Mouse (Mus musculus) hindlimb bud, embryonic 11.5 days (tissue): ENCODE measurements around the gene Slc5a4a.

Experiments used
- DNase-seq: peaks from one replicate; pipeline ENCODE4 v3.0.0-alpha.2; 2012; ENCODE audit warnings: low read depth, low spot score; ENCODE audit errors: extremely low spot score

Gene Slc5a4a

DNA sequence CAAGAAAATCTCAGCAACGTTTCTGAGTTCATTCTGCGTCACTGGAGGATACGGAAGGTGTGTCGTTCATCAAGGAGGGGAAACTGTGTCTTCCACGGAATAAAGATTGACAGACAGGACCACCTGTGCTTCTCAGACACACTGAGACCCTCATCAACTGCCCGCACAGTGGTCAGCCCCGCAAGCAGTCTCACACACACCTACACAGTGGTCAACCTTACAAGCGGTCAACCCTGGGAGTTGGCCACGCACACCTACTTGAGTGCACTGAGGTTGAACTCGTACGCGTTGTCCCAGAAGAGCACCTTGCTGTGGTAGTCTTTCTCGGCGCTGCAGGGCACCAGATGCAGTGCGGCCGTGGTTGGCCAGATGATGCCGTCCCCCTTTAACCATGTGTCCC, 69.8 kb downstream of the Slc5a4a start:
- DNase-seq = no peak

DNA sequence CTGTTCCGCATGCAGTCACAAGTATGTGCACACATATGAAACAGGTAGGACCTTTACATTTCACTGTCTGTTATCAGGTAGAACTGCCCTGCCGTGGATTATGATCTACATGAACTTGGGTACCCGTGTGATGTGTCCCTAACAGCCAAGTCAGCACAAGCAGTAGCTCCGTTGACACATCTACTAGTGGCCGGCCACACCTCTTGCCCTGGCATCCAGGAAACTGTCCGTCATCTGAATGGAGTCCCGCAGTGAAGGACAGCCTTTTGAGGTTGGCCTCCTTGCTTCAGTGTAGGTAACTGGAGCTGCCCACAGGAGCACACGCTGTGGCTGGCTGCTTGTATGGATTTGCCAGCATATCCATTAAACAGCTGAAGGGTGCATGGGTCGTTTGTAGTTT, 71.0 kb downstream of the Slc5a4a start:
- no peak for DNase-seq

DNA sequence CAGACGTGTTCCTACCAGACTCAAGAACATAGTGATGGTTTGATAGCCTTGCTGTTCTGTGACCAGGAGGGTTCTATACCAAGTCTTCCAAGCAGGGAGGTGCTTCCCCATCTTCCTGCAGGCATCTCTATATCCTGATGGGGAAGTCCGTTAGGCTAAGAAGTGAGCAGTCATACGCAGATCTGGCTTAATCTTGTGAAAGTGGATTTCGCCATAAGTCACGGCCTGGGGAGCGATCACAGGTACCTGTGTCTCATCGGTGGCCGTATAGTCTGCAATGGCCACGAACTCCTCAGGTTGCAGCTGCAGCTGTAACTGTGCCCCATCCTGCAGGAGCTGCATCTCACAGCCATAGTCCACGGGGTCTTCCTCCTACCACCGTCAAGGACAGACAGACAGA, 78.7 kb downstream of the Slc5a4a start:
- no peak for DNase-seq

DNA sequence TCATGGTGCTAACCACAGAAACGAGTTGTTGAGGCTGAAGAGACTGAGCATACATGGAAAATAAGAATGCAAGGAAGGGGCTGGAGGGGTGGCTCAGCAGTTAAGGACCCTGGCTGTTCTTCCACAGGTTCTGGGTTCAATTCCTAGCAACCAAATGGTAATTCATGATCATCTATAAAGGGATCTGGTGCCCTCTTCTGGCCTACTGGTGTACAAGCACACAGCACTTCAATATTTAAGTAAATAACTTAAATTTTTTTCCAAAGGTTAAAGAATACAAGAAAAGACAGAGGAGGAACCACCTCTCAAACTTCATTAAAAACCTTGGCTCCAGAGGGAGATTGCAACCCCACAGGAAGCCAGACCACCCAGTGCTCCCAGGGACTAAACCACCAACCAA, 82.4 kb downstream of the Slc5a4a start:
- no peak for DNase-seq

DNA sequence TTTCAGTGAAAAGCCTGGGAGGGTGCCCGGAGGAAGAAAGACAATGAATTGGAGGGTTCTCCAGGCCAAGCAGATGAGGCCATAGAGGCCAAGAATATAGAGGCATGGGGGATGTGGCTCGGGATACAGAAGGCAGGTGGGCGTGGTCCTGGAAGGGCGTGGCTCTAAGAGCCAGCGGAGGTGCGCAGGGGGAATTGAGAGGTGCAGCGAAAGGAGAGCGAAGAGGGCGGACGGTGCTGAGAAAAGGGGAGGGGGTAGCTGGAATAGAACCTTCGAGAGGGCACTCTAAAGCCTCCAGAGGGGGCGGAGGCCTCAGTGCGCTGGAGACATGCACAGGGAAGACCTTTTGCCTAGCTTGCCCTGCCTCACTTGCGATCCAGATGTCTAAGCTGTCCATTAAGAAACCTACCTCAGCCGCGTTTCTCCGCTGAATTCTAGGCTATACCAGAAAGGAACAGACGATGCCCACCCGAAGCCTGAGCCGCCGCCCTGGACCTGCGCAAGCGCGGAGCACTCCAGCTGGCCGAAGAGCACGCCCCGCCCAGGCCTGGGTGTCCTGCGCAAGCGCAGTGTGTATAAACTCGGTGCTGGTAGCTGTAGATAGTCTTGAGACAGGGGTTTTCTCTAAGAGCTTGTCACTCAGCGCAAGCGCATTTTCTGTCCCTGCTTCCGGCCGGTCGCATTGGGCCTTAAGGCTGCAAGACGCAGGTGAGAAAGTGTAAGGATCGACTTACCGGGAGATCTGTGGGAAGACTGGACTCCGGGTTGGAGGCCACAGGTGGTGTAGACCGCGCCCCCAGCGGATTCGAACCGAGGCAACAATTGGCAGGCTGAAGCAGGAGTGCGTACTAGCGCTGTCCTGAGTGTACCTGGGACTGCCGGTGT, 90.3 kb downstream of the Slc5a4a start, which contains the start of gene Prmt2:
Gene Prmt2 (minus strand): TSS at position 525 of the 885 bp plus-strand sequence.
- peak; percentile 86 for DNase-seq
